In genomic region chr2:174128926-174129325, GRCm38 (mm10) we compare ENCODE assay signal across 31 mouse cellular contexts.
"Had no signal": no experiment of that assay in that cellular context is flagged by ENCODE, and none has a peak within 500 bp of the region (broad histone marks: within the 10 kb centered on the region; RNA-seq: fewer than 3 reads in every experiment).

No protein-coding gene starts in this region.

- DNase-seq: left cerebral cortex, postnatal 4 days; liver; liver, embryonic 13.5 days; liver, postnatal 0 days; lung, adult 18-20 months; lung, adult 2 months; lung, embryonic 14.5 days; lung, postnatal 10 days; lung, postnatal 14 days; lung, postnatal 36 days; lung, postnatal 4 days; midbrain, embryonic 14.5 days had no signal

- H3K9ac ChIP-seq: limb, embryonic 12.5 days; limb, embryonic 13.5 days; limb, embryonic 15.5 days; liver, embryonic 12.5 days; liver, embryonic 13.5 days; liver, embryonic 14.5 days; liver, embryonic 15.5 days; liver, postnatal 0 days; lung, embryonic 14.5 days; lung, embryonic 15.5 days; midbrain, embryonic 12.5 days; midbrain, embryonic 13.5 days; midbrain, embryonic 15.5 days; neural tube, embryonic 12.5 days had no signal

- H3K27ac ChIP-seq: left cerebral cortex, adult 2 months; limb, embryonic 10.5 days; limb, embryonic 12.5 days; limb, embryonic 13.5 days; limb, embryonic 15.5 days; liver, embryonic 12.5 days; liver, embryonic 13.5 days; liver, embryonic 14.5 days; liver, embryonic 15.5 days; lung, embryonic 15.5 days; macrophage; midbrain, embryonic 10.5 days; midbrain, embryonic 12.5 days; midbrain, embryonic 13.5 days; midbrain, embryonic 15.5 days; neural tube, embryonic 12.5 days had no signal

- H3K4me3 ChIP-seq: left cerebral cortex, adult 2 months; limb, embryonic 10.5 days; limb, embryonic 12.5 days; limb, embryonic 13.5 days; limb, embryonic 15.5 days; liver, embryonic 12.5 days; liver, embryonic 13.5 days; liver, embryonic 15.5 days; lung, embryonic 15.5 days; megakaryocyte, embryonic 14.5 days; midbrain, embryonic 10.5 days; midbrain, embryonic 12.5 days; midbrain, embryonic 13.5 days; midbrain, embryonic 15.5 days; myocyte; neural tube, embryonic 12.5 days had no signal

- H3K9me3 ChIP-seq: liver, embryonic 13.5 days; liver, embryonic 15.5 days; lung, embryonic 15.5 days; midbrain, embryonic 15.5 days had no signal

- H3K27me3 ChIP-seq: limb, embryonic 12.5 days; limb, embryonic 13.5 days; limb, embryonic 15.5 days; liver, embryonic 12.5 days; liver, embryonic 13.5 days; liver, embryonic 15.5 days; lung, embryonic 15.5 days; midbrain, embryonic 13.5 days; midbrain, embryonic 15.5 days; neural tube, embryonic 12.5 days had no signal

- ATAC-seq: liver, embryonic 12.5 days; liver, postnatal 0 days; lung, postnatal 0 days; midbrain, embryonic 13.5 days; midbrain, embryonic 15.5 days had no signal

- H3K4me2 ChIP-seq: limb, embryonic 12.5 days; limb, embryonic 13.5 days; limb, embryonic 15.5 days; liver, embryonic 11.5 days; liver, embryonic 12.5 days; liver, embryonic 13.5 days; liver, embryonic 15.5 days; lung, embryonic 14.5 days; lung, embryonic 15.5 days; midbrain, embryonic 12.5 days; midbrain, embryonic 13.5 days; midbrain, embryonic 15.5 days; neural tube, embryonic 12.5 days had no signal

- H3K36me3 ChIP-seq: midbrain, embryonic 15.5 days had no signal
